Mouse (Mus musculus): ENCODE data around the gene Txndc17. TPM values are rescaled to one million over a fixed set of nuclear protein-coding genes. Genes with fewer than 3 reads are reported as not detected.
"Not testable (repeated sequence)": the region's sequence is repeated elsewhere in the genome, so short reads cannot be mapped to it uniquely, and the experiment has no call there.

Gene Txndc17
- polyA plus RNA-seq (2016; fragmentation: Nextera tagmentation; extraction: Ambion mirVana): 172 and 176 TPM in 2 replicates

DNA sequence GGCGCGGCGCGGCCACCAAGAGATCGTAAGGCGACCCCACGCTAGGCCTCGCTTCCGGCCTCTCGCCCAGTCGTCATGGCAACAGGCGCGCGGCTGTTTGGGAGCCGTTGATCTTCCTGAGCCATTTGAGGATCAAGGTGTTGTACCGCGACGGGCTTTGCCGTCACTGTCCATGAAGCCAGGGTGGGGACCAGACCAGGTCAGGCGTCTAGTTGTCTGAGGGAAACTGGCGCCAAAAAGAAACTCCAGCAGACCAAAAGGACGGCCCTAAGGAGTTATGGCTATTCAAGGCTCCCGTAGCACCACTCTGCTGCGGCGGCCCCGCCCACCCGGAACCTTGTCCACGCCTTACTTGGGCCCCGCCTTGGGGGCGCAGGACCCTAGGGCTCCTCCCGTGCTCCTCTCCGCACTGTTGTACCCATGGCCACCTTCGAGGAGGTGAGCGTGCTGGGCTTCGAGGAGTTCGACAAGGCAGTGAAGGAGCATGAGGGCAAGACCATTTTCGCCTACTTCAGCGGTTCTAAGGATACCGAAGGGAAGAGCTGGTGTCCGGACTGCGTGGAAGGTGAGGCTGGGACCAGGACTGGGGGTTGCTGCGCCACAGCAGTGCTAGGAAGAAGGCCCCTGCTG lies at the start of gene Txndc17, which contains the start of gene 4933427D14Rik:
Gene Txndc17, plus strand, starts transcription at position 344 of the 630 bp plus-strand sequence.
Gene 4933427D14Rik, minus strand, starts transcription at position 256 of the 630 bp plus-strand sequence.
- no peaks in the 10 kb centered on the region for H3K27me3 ChIP-seq (ENCODE audit: poor library complexity, severe bottlenecking)
- H3K4me1 ChIP-seq: peaks cover 37% of the 10 kb centered on the region
- peak within 1 kb of the TSS; percentile 91 for H3K27ac ChIP-seq
- peaks cover 42% of the 10 kb centered on the region for H3K36me3 ChIP-seq (replicated peaks)
- WGBS: under 1% methylated on average over 42 of the region's 42 CpGs
- DNase-seq (ENCODE audit: extremely low spot score, low spot score): peak; percentile 87
- H3K9me3 ChIP-seq: no peaks in the 10 kb centered on the region
- H3K4me3 ChIP-seq: peak within 1 kb of the TSS; percentile 81

DNA sequence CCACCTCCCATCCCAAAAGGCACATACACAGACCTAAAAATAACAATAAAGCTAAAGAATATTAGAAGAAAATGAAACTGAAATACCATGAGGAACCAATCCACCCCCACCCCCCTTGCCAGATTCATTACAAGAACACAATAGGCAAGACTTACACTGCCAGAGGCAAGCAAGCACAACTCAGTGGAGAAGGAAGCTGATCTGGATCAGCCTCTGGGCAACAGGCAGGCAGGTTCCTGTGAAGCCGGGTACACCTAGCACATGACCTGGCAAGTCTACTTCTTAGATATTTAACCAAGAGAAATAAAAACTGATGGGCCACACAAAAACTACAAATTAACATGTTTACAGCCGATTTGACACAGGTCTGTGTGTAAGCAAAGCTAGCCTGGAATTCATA lies 44.1 kb upstream of the Txndc17 start:
- WGBS: 94% methylated on average over 2 of the region's 2 CpGs
- Histone ChIP-seq H3K4me3 (no peak overlapping the region), H3K4me1 (no peaks in the 10 kb centered on the region), H3K9me3 (no peaks in the 10 kb centered on the region), H3K27me3 (ENCODE audit: poor library complexity, severe bottlenecking) (no peaks in the 10 kb centered on the region), H3K27ac (no peak overlapping the region), H3K36me3 (replicated peaks) (peaks cover 90% of the 10 kb centered on the region)
- DNase-seq (ENCODE audit: extremely low spot score, low spot score): no peak

DNA sequence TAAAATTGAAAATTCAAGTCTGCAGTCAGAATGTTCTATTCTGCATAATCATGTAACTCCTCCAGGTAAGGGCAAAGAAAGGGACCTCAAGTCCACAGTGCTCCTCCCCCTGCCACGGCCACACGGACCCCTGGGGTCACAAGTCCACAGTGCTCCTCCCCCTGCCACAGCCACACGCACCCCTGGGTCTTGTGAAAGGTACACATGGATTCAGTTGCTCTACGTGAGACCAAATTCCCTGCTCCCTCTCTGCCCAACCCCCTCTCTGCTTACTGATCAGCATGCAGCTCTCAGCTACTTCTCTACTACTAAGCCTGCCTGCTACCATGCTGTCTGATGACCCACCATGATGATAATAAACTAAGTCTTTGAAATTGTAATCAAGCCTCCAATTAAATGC lies 37.5 kb upstream of the Txndc17 start:
- no peak for DNase-seq (ENCODE audit: extremely low spot score, low spot score)
- H3K4me1 ChIP-seq: peaks cover 3% of the 10 kb centered on the region; the same call in 1 of the 2 replicates
- H3K4me3 ChIP-seq: no peak overlapping the region
- 88% methylated on average over 4 of the region's 4 CpGs for WGBS
- H3K36me3 ChIP-seq (replicated peaks): peaks cover 94% of the 10 kb centered on the region
- peaks cover 17% of the 10 kb centered on the region for H3K27me3 ChIP-seq (ENCODE audit: poor library complexity, severe bottlenecking)
- H3K9me3 ChIP-seq: no peaks in the 10 kb centered on the region
- no peak overlapping the region for H3K27ac ChIP-seq

DNA sequence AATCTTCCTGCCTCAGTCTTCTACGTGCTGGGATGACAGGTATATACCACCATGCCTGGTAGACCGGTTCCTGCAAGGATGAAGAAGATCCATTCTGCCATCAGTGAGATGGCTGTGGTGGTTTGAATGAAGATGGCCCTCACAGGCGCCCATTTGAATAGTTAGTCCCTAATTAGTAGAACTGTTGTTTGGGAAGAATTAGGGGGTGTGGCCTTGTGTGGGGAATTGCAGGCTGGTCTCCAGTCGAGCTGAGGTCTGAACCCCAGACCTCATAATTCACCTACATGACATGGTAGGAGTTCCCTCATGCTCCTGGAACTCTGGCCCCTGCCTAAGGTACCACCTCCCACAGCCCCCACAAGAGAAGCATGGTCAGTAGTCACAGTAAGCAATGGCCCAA lies 35.4 kb upstream of the Txndc17 start:
- H3K36me3 ChIP-seq (replicated peaks): peaks cover 92% of the 10 kb centered on the region
- H3K27ac ChIP-seq; H3K9me3 ChIP-seq; DNase-seq (ENCODE audit: extremely low spot score, low spot score); H3K4me3 ChIP-seq: not testable (repeated sequence)
- peaks cover 30% of the 10 kb centered on the region for H3K27me3 ChIP-seq (ENCODE audit: poor library complexity, severe bottlenecking)
- peaks cover 14% of the 10 kb centered on the region for H3K4me1 ChIP-seq
- 82% methylated on average over 4 of the region's 4 CpGs for WGBS

DNA sequence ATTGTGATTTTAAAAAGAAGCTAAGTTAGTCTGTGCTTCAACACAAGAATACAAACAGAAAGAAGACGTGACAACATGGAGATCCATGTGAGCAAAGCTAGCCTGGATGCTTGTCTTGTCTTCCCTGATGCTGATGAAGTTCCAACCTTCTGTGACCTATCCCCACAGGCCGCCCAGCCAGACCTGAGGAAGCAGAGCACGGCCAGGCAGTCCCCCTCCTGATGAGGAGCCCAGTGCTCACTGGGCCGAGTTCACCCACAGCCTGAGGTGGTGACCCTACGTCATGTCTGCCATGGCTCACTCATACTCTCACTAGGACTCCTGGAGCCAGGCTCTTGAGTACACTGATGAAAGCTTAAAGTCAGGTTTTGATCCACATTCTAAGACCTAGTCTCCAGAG lies 33.8 kb upstream of the Txndc17 start:
- H3K4me3 ChIP-seq: no peak overlapping the region
- H3K27ac ChIP-seq: no peak overlapping the region
- peaks cover 27% of the 10 kb centered on the region for H3K4me1 ChIP-seq
- 88% methylated on average over 5 of the region's 5 CpGs for WGBS
- DNase-seq (ENCODE audit: extremely low spot score, low spot score): no peak
- peaks cover 91% of the 10 kb centered on the region for H3K36me3 ChIP-seq (replicated peaks)
- peaks cover 42% of the 10 kb centered on the region for H3K27me3 ChIP-seq (ENCODE audit: poor library complexity, severe bottlenecking)
- H3K9me3 ChIP-seq: no peaks in the 10 kb centered on the region

DNA sequence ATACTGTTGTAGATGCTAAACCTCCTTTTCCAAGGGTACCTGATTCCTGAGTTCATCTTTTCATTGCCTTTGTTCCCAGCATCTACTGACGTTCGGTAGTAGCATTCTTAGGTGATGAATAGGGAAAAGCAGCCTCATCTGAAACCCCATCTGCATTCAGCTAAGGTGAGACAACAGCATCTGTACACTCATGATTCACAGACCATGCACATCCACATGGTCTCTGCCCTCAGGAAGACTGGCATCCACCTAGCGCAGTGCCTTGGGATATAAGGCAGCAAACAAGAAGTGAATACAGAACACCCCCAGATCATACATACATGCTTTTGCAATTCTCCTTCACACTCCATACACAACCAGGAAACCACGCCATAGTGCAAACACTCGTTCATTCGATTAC lies 32.6 kb upstream of the Txndc17 start:
- Histone ChIP-seq H3K27ac (no peak overlapping the region), H3K4me3 (no peak overlapping the region), H3K36me3 (replicated peaks) (peaks cover 91% of the 10 kb centered on the region), H3K9me3 (no peaks in the 10 kb centered on the region), H3K27me3 (ENCODE audit: poor library complexity, severe bottlenecking) (peaks cover 54% of the 10 kb centered on the region), H3K4me1 (peaks cover 27% of the 10 kb centered on the region)
- WGBS: 93% methylated on average over 6 of the region's 6 CpGs
- no peak for DNase-seq (ENCODE audit: extremely low spot score, low spot score)

DNA sequence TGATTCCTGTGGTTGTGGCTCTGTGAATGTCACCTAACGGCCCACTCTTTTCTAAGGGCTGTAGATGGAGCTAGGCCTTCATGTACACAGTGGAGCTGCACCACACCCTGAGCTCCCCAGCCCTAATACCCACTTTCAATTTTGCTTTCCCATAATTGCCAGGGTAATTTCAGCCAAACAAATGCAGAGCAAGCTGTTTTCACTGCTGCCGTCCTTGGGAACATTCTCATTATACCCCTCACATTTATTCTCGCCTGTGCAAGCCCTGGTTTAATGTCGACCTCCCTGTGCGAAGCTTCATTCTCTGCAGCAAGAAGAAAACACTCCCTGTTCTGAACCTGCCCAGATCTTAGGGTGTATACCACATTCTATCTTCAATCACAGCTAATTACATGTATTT lies 31.4 kb upstream of the Txndc17 start:
- peaks cover 27% of the 10 kb centered on the region for H3K4me1 ChIP-seq
- H3K27me3 ChIP-seq (ENCODE audit: poor library complexity, severe bottlenecking): peaks cover 56% of the 10 kb centered on the region
- 78% methylated on average over 5 of the region's 5 CpGs for WGBS
- no peak overlapping the region for H3K4me3 ChIP-seq
- peaks cover 89% of the 10 kb centered on the region for H3K36me3 ChIP-seq (replicated peaks)
- H3K27ac ChIP-seq: no peak overlapping the region
- H3K9me3 ChIP-seq: no peaks in the 10 kb centered on the region
- DNase-seq (ENCODE audit: extremely low spot score, low spot score): no peak

DNA sequence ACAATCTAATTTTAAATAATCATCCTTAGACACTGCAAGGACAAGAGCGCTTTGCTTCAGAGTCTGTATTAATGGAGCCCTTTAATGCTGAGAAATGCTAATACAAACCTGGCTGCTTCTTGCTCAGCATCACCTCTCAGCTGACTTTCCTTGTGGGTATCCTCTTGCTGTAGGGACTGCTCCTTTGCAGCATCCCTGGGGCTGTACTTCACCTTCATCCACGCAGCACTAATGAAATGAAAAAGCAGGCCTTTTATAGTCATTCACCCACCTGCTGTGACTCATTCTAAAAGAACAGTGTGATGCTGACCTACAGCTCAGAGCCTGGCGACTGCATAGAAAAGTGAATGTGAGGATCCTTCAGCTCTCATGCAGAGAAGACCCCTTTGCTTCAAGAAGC lies 30.8 kb upstream of the Txndc17 start:
- DNase-seq (ENCODE audit: extremely low spot score, low spot score): peak; percentile 26
- WGBS: 34% methylated on average over 3 of the region's 3 CpGs
- H3K27me3 ChIP-seq (ENCODE audit: poor library complexity, severe bottlenecking): peaks cover 56% of the 10 kb centered on the region
- H3K4me1 ChIP-seq: peaks cover 27% of the 10 kb centered on the region
- no peak overlapping the region for H3K4me3 ChIP-seq
- no peaks in the 10 kb centered on the region for H3K9me3 ChIP-seq
- H3K36me3 ChIP-seq (replicated peaks): peaks cover 92% of the 10 kb centered on the region
- no peak overlapping the region for H3K27ac ChIP-seq

DNA sequence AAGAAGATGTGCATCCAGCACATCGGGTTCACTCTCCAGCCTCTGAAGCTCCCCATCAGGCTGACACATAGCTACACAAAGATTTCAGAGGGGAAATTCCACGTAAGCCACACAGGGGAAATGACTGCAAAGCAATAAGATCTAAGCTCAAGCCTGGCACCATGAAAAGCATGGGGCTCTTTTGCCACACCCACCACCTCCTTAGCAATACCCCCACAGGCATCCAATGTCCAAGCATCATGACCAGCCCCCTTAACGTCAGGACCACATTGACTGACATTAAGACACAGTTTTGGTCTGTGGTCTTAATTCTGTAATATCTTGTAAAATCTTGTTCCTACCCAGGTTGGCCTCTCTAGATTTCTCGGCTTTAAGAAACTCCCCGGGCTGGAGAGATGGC lies 26.8 kb upstream of the Txndc17 start:
- 94% methylated on average over 5 of the region's 5 CpGs for WGBS
- Histone ChIP-seq H3K27me3 (ENCODE audit: poor library complexity, severe bottlenecking) (peaks cover 33% of the 10 kb centered on the region), H3K4me3 (no peak overlapping the region), H3K9me3 (no peaks in the 10 kb centered on the region), H3K4me1 (peaks cover 24% of the 10 kb centered on the region), H3K27ac (no peak overlapping the region), H3K36me3 (replicated peaks) (peaks cover 69% of the 10 kb centered on the region)
- DNase-seq (ENCODE audit: extremely low spot score, low spot score): no peak

DNA sequence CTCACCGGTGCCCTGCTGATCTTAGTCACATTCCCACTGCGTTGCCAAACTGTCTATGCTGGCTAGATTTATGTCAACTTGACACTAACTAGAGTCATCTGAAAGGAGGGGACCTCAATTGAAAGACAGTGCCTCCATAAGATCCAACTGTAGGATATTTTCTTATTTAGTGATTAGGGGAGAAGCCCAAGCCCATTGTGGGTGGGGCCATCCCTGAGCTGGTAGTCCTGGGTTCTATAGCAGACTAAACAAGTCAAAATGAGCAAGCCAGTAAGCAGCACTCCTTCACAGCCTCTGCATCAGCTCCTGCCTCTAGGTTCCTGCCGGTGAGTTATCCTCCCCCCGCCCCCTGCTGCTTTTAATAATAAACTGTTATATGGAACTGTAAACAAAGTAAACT lies 26.2 kb upstream of the Txndc17 start:
- no peak overlapping the region for H3K4me3 ChIP-seq
- peaks cover 27% of the 10 kb centered on the region for H3K27me3 ChIP-seq (ENCODE audit: poor library complexity, severe bottlenecking)
- no peak for DNase-seq (ENCODE audit: extremely low spot score, low spot score)
- H3K27ac ChIP-seq: no peak overlapping the region
- WGBS: 95% methylated on average over 4 of the region's 4 CpGs
- H3K36me3 ChIP-seq (replicated peaks): peaks cover 69% of the 10 kb centered on the region
- H3K4me1 ChIP-seq: peaks cover 20% of the 10 kb centered on the region
- no peaks in the 10 kb centered on the region for H3K9me3 ChIP-seq

DNA sequence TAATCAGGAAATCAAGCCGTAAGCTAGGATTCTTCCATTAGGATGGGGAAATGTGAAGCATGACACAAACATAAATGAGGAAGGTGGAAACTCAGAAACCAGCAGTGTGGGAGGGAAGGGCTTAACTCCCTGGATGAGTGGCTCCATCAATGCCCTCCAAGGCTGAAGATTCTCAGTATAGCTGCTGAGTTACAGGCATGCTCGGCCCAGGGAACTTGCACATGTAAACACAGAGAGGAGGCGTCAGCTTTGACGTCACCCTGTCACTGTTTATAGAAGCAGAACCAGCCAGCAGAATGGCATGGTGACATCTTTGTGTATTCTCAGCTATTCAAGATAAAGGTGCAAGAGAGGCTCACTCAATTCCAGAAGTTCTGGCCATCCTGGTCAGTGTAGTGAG lies 23.1 kb upstream of the Txndc17 start:
- H3K4me3 ChIP-seq: no peak overlapping the region
- H3K9me3 ChIP-seq: no peaks in the 10 kb centered on the region
- no peaks in the 10 kb centered on the region for H3K4me1 ChIP-seq
- H3K27me3 ChIP-seq (ENCODE audit: poor library complexity, severe bottlenecking): peaks cover 7% of the 10 kb centered on the region
- no peak overlapping the region for H3K27ac ChIP-seq
- peaks cover 74% of the 10 kb centered on the region for H3K36me3 ChIP-seq (replicated peaks)
- no peak for DNase-seq (ENCODE audit: extremely low spot score, low spot score)
- 92% methylated on average over 4 of the region's 4 CpGs for WGBS

DNA sequence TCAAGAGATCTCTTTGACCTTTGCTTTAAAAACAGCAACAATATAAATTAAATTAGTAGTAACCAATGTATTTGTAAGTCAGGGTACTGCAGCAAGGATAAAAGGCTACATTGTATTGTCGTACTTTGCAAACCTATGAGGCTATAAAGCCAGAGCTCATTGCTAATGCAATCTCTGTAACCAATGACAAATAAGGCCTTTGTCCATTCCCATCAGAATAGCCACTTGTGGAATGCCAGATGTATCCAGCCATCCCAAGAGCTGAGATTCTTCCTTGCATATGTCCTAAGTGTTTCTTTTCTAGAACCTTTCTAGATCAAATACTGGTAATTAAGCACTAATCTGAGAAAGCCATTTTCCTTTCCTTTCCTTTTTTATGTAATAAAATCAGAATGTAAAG lies 16.5 kb upstream of the Txndc17 start:
- no peaks in the 10 kb centered on the region for H3K27me3 ChIP-seq (ENCODE audit: poor library complexity, severe bottlenecking)
- WGBS: 85% methylated on average over 1 of the region's 1 CpGs
- peaks cover 92% of the 10 kb centered on the region for H3K36me3 ChIP-seq (replicated peaks)
- H3K9me3 ChIP-seq: no peaks in the 10 kb centered on the region
- no peaks in the 10 kb centered on the region for H3K4me1 ChIP-seq
- H3K27ac ChIP-seq: no peak overlapping the region
- no peak overlapping the region for H3K4me3 ChIP-seq
- DNase-seq (ENCODE audit: extremely low spot score, low spot score): no peak

DNA sequence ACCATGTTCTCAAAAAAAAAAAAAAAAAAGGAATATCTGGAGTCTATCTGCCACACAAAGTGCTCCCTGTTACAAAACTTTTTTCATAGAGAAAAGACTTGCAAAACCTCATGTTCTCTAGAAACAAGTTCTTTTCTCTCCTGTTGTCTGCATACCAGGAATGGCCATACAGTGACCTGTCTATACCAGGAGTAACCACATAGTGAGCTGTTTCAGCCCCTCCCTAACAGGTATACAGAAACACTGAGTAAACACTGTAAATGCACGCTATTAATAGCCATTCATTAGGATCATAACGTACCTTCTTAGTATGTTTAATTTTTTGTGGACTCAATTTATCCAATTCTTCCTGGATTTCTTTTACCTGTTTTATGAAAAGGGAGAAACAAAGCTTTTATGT lies 13.1 kb upstream of the Txndc17 start:
- no peak for DNase-seq (ENCODE audit: extremely low spot score, low spot score)
- no peaks in the 10 kb centered on the region for H3K9me3 ChIP-seq
- no peak overlapping the region for H3K27ac ChIP-seq
- 91% methylated on average over 2 of the region's 2 CpGs for WGBS
- peaks cover 89% of the 10 kb centered on the region for H3K36me3 ChIP-seq (replicated peaks)
- no peaks in the 10 kb centered on the region for H3K4me1 ChIP-seq
- no peaks in the 10 kb centered on the region for H3K27me3 ChIP-seq (ENCODE audit: poor library complexity, severe bottlenecking)
- no peak overlapping the region for H3K4me3 ChIP-seq

DNA sequence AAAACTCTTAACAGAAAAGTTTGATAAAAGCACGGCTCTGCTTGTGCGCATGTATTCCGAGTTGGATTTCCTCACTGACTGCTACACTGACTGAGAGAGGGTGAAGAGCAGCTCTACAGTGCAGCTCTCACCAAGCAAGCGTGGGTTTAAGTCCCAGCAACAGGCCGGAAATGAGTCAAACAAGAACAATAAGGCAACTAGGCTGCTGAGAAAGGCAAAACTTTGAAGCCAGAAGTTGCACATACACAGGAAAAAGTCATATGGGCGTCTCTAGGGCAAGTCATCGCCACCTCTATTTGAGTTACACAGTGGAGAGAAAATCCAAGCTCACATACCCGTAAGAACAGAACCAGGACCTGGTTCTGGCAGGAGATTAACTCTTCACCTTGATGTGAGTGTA lies 10.8 kb upstream of the Txndc17 start:
- H3K36me3 ChIP-seq (replicated peaks): peaks cover 76% of the 10 kb centered on the region
- no peak for DNase-seq (ENCODE audit: extremely low spot score, low spot score)
- 90% methylated on average over 8 of the region's 8 CpGs for WGBS
- H3K4me3 ChIP-seq: no peak overlapping the region
- no peak overlapping the region for H3K27ac ChIP-seq
- no peaks in the 10 kb centered on the region for H3K27me3 ChIP-seq (ENCODE audit: poor library complexity, severe bottlenecking)
- H3K9me3 ChIP-seq: no peaks in the 10 kb centered on the region
- H3K4me1 ChIP-seq: no peaks in the 10 kb centered on the region

All from forebrain, embryonic 10.5 days (tissue).